Mouse (Mus musculus): ENCODE results near the gene Lad1.

GRCm38 (mm10) chr1:135834983-135835382, 16.6 kb downstream of the Lad1 start:
- TF ChIP-seq POLR2A (IDR thresholded peaks at IDR 0.05; ENCODE audit: insufficient read depth, low read length), result no peak
- no peak for TF ChIP-seq CTCF (IDR thresholded peaks at IDR 0.05; ENCODE audit: low read depth, low read length)
